Mouse (Mus musculus) thymus, postnatal 14 days (tissue): ENCODE measurements around the gene Izumo1.

Source experiments
- DNase-seq: peaks from one replicate; pipeline ENCODE4 v3.0.0; 2021

Izumo1 gene

GRCm38 (mm10) chr7:45621443-45621842, at the start of gene Izumo1:
Gene Izumo1, plus strand, starts transcription at chr7:45621811.
- DNase-seq = no peak

- peak; percentile 60 for DNase-seq
Observed at GRCm38 (mm10) chr7:45571966-45572365, 49.6 kb upstream of the Izumo1 start.

- DNase-seq = peak; percentile 78
Observed at GRCm38 (mm10) chr7:45573954-45574353, 47.7 kb upstream of the Izumo1 start.

- DNase-seq = no peak
Observed at GRCm38 (mm10) chr7:45574472-45575379, 46.9 kb upstream of the Izumo1 start.

- no peak for DNase-seq
Observed at GRCm38 (mm10) chr7:45585923-45586322, 35.7 kb upstream of the Izumo1 start.

- no peak for DNase-seq
Observed at GRCm38 (mm10) chr7:45587631-45588592, 33.7 kb upstream of the Izumo1 start.

GRCm38 (mm10) chr7:45589173-45589572, 32.4 kb upstream of the Izumo1 start:
- peak; percentile 84 for DNase-seq

- DNase-seq = no peak
Observed at GRCm38 (mm10) chr7:45589898-45590297, 31.7 kb upstream of the Izumo1 start.

GRCm38 (mm10) chr7:45590874-45591273, 30.7 kb upstream of the Izumo1 start:
- DNase-seq = no peak

GRCm38 (mm10) chr7:45591880-45592279, 29.7 kb upstream of the Izumo1 start:
- no peak for DNase-seq

- peak; percentile 78 for DNase-seq
Observed at GRCm38 (mm10) chr7:45593118-45593815, 28.3 kb upstream of the Izumo1 start.

- no peak for DNase-seq
Observed at GRCm38 (mm10) chr7:45595176-45595575, 26.4 kb upstream of the Izumo1 start.

GRCm38 (mm10) chr7:45596107-45596506, 25.5 kb upstream of the Izumo1 start:
- no peak for DNase-seq

- no peak for DNase-seq
Observed at GRCm38 (mm10) chr7:45597013-45597412, 24.6 kb upstream of the Izumo1 start.

- no peak for DNase-seq
Observed at GRCm38 (mm10) chr7:45597527-45597926, 24.1 kb upstream of the Izumo1 start.

- peak; percentile 89 for DNase-seq
Observed at GRCm38 (mm10) chr7:45598960-45599879, 22.4 kb upstream of the Izumo1 start.

GRCm38 (mm10) chr7:45605704-45606289, 15.8 kb upstream of the Izumo1 start:
- no peak for DNase-seq

GRCm38 (mm10) chr7:45609511-45609910, 12.1 kb upstream of the Izumo1 start:
- DNase-seq = no peak

- DNase-seq = no peak
Observed at GRCm38 (mm10) chr7:45616277-45616676, 5.3 kb upstream of the Izumo1 start.

GRCm38 (mm10) chr7:45617042-45617695, 4.4 kb upstream of the Izumo1 start, which contains the start of gene Fut1:
Gene Fut1, plus strand, starts transcription at chr7:45617289.
- no peak for DNase-seq

GRCm38 (mm10) chr7:45618316-45618715, 3.3 kb upstream of the Izumo1 start:
- DNase-seq = no peak
